8 mouse cellular contexts compared by ENCODE assay signal in the genomic region with DNA sequence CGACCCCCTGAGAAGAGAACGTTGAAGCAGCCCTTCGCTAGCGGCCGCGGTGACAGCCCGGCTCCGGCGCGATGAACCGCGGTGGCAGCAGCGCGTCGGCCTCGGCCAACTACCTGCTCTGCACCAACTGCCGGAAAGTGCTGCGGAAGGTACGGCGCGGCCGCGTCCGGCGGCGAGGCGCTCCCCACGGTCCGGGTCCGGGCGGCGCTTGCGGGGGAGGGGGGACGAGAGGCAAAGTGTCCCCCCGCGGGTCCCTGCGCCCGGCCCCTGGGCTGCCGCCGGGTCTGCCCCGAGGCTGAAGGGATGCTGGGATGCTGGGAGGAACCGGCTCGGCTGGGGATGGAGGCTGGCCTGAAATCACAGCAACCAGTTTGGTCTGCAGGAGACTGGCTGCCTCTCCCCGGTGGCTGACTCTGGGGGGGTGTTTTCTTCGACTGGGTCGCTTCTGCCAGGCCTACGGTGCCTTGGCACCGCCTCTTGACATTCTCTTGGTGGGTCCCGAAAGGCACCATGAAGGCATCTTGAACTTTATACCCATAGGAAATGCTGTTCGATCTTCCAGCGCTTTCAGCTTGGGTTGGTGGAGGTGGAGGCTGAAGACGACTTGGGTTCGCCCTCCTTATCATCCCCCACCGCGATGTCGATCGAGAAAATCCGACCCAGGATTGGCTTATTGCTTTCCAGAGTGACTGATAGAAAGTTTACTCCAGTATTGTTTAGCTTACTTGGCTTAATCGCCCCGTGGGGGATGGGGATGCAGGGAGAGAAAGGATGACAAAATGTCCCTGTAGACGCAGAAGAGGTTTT. TPM values are rescaled to one million over a fixed set of nuclear protein-coding genes. Genes with fewer than 3 reads are reported as not detected.
DNase-seq lines count a peak whose midpoint lies in the region; ATAC-seq lines count a peak whose summit lies in the region.

No protein-coding gene starts in this region.

- H3K4me3 ChIP-seq in heart, embryonic 10.5 days: peak overlapping the region; percentile 86
- peak overlapping the region; percentile 65 for H3K4me3 ChIP-seq in liver, embryonic 15.5 days (replicated peaks)

- H3K36me3 ChIP-seq in heart, embryonic 10.5 days: no peaks in the 10 kb centered on the region
- H3K36me3 ChIP-seq in liver, embryonic 15.5 days (replicated peaks): no peaks in the 10 kb centered on the region

- under 1% methylated on average over 50 of the region's 61 CpGs for WGBS in heart, embryonic 10.5 days
- under 1% methylated on average over 61 of the region's 61 CpGs for WGBS in liver, embryonic 15.5 days (ENCODE audit: insufficient replicate concordance)

- peak overlapping the region; percentile 27 for H3K9ac ChIP-seq in liver, embryonic 15.5 days

- no peaks in the 10 kb centered on the region for H3K9me3 ChIP-seq in heart, embryonic 10.5 days
- H3K9me3 ChIP-seq in liver, embryonic 15.5 days (replicated peaks): no peaks in the 10 kb centered on the region

- peak; percentile 20 for ATAC-seq in liver, embryonic 15.5 days (ENCODE audit: insufficient read depth)
- ATAC-seq in CD4-positive, CD25-positive, alpha-beta regulatory T cell, adult 4 months: no peak

- H3K4me1 ChIP-seq in heart, embryonic 10.5 days: peaks cover 8% of the 10 kb centered on the region; the same call in 1 of the 2 replicates
- peaks cover 26% of the 10 kb centered on the region for H3K4me1 ChIP-seq in liver, embryonic 15.5 days (replicated peaks)

- peak overlapping the region; percentile 92 for H3K27ac ChIP-seq in heart, embryonic 10.5 days
- peak overlapping the region; percentile 53 for H3K27ac ChIP-seq in liver, embryonic 15.5 days (replicated peaks)

- no peaks in the 10 kb centered on the region for H3K27me3 ChIP-seq in heart, embryonic 10.5 days (ENCODE audit: insufficient read depth, poor library complexity, severe bottlenecking)
- peaks cover 31% of the 10 kb centered on the region for H3K27me3 ChIP-seq in liver, embryonic 15.5 days

- peak; percentile 59 to 62 for DNase-seq in CD8-positive naive resting alpha-beta T cell, adult 2 months (ENCODE audit: low read depth in 2 of 2, low spot score in 2 of 2)
- peak; percentile 31 for DNase-seq in WW6 (ENCODE audit: low read depth, low spot score)
- peak; percentile 11 for DNase-seq in embryo, embryonic 11.5 days (ENCODE audit: low read depth, low spot score)
- peak; percentile 86 for DNase-seq in heart, embryonic 10.5 days (ENCODE audit: low spot score)
- DNase-seq in kidney, postnatal 10 days: peak; percentile 76
- DNase-seq in ovary, postnatal 14 days (ENCODE audit: low spot score): peak; percentile 46

- H3K4me2 ChIP-seq in liver, embryonic 15.5 days: peak overlapping the region; percentile 87

RNA-seq across cellular contexts. Expression of gene Sesn3, which starts 1.8 kb away (rescaled TPM):
- polyA plus RNA-seq in heart, embryonic 10.5 days (2016; fragmentation: Nextera tagmentation; extraction: Ambion mirVana): 12.3 and 13.6 TPM in 2 replicates
- polyA plus RNA-seq in liver, embryonic 15.5 days (2015; fragmentation: Nextera tagmentation; extraction: Ambion mirVana): 0.99 and 1.5 TPM in 2 replicates
- 10 to 100 TPM; 18.5 to 25.4 TPM for polyA plus RNA-seq in CD4-positive, CD25-positive, alpha-beta regulatory T cell, adult 4 months (2017; shearing (Covaris generic))

Comparison
In these comparisons a context has a peak if more than half of its experiments do, and no peak if none do; other contexts are left out.
1. DNase-seq: peak in every context shown above with its lines; median percentile 86 in heart, embryonic 10.5 days; 76 in kidney, postnatal 10 days; 60 in CD8-positive naive resting alpha-beta T cell, adult 2 months; 46 in ovary, postnatal 14 days; 31 in WW6; 11 in embryo, embryonic 11.5 days.